Mouse (Mus musculus) small intestine, adult 2 months (tissue): ENCODE results near the gene Mtus2.

Source experiments
- CTCF ChIP-seq: fragments of 200-500 bp; IDR thresholded peaks from 2 replicates; pipeline ENCODE4 v1.5.1; 2012; ENCODE audit warnings: low read depth, mild to moderate bottlenecking, control low read depth, inconsistent platforms, low read length, moderate library complexity, mixed read lengths; ENCODE audit not compliant: insufficient replicate concordance, insufficient read length; ENCODE audit errors: extremely low read depth
- POLR2A ChIP-seq: fragments of 200-500 bp; IDR thresholded peaks from 2 replicates; pipeline ENCODE4 v1.6.1; 2012; ENCODE audit warnings: low read depth, mild to moderate bottlenecking, control low read depth, inconsistent platforms, low read length, moderate library complexity

GRCm38 (mm10) chr5:148180590-148181307 is 223.6 kb downstream of the Mtus2 start:
- TF ChIP-seq CTCF = peak; percentile 80; the same call in 1 of the 2 replicates
- no peak for TF ChIP-seq POLR2A
